Comparison of ENCODE assay signal across 9 mouse cellular contexts in genomic region chr12:117533176-117534086, GRCm38 (mm10). TPM values are rescaled to one million over a fixed set of nuclear protein-coding genes. Genes with fewer than 3 reads are reported as not detected.
DNase-seq lines count a peak whose midpoint lies in the region; ATAC-seq and TF ChIP-seq lines count a peak whose summit lies in the region.
"Had no signal": no experiment of that assay in that cellular context is flagged by ENCODE, and none has a peak within 500 bp of the region (broad histone marks: within the 10 kb centered on the region; RNA-seq: fewer than 3 reads in every experiment).

No protein-coding gene starts in this region.

- peak; percentile 49 for ATAC-seq in forebrain, postnatal 0 days
- peak; percentile 52 for ATAC-seq in inflammation-experienced regulatory T-cells, adult 6 months
- peak; percentile 89 for ATAC-seq in midbrain, embryonic 16.5 days

- peak overlapping the region; percentile 84 for H3K4me2 ChIP-seq in forebrain, postnatal 0 days (ENCODE audit: low read depth)
- H3K4me2 ChIP-seq in midbrain, embryonic 16.5 days (ENCODE audit: low read length): peak overlapping the region; percentile 89

- no peaks in the 10 kb centered on the region for H3K9me3 ChIP-seq in forebrain, postnatal 0 days (ENCODE audit: low read length)
- H3K9me3 ChIP-seq in midbrain, embryonic 16.5 days (replicated peaks; ENCODE audit: control insufficient read depth, low read length, poor library complexity, severe bottlenecking): no peaks in the 10 kb centered on the region

- no peak for TF ChIP-seq POLR2A in thymus, adult 2 months (IDR thresholded peaks at IDR 0.05; ENCODE audit: control insufficient read depth, extremely low read depth, insufficient read depth, low read length, poor library complexity)

- H3K27ac ChIP-seq in gastrocnemius, adult 2 months: peak overlapping the region; percentile 54
- peak overlapping the region; percentile 71 for H3K27ac ChIP-seq in forebrain, postnatal 0 days (ENCODE audit: low read depth, low read length)
- H3K27ac ChIP-seq in midbrain, embryonic 16.5 days (ENCODE audit: low read length): peak overlapping the region; percentile 50
- no peak overlapping the region for H3K27ac ChIP-seq in thymus, adult 2 months (ENCODE audit: control insufficient read depth, insufficient read depth, low read length)

- peak overlapping the region; percentile 64 for H3K9ac ChIP-seq in forebrain, postnatal 0 days
- H3K9ac ChIP-seq in midbrain, embryonic 16.5 days (ENCODE audit: low read depth, low read length): peak overlapping the region; percentile 79

- intact Hi-C loops in gastrocnemius, adult 2 months (cut with DNase I): no loop called here

- 8% methylated on average over 62 of the region's 64 CpGs for WGBS in forebrain, postnatal 0 days
- 4% methylated on average over 37 of the region's 64 CpGs for WGBS in midbrain, embryonic 16.5 days
- 13% methylated on average over 63 of the region's 64 CpGs for WGBS in thymus, adult 2 months

- no peaks in the 10 kb centered on the region for H3K36me3 ChIP-seq in forebrain, postnatal 0 days (ENCODE audit: insufficient read depth)
- no peaks in the 10 kb centered on the region for H3K36me3 ChIP-seq in midbrain, embryonic 16.5 days (ENCODE audit: control insufficient read depth, insufficient read depth, low read length)
- H3K36me3 ChIP-seq in thymus, adult 2 months (ENCODE audit: control insufficient read depth, insufficient read depth, low read length): no peaks in the 10 kb centered on the region

- peak; percentile 21; the same call in 1 of the 2 replicates for TF ChIP-seq CTCF in gastrocnemius, adult 2 months (IDR thresholded peaks at IDR 0.05)
- 0 out of 2 replicates have a peak, but pooled peaks have one; percentile 18 for TF ChIP-seq CTCF in forebrain, postnatal 0 days (IDR thresholded peaks at IDR 0.05; ENCODE audit: low read depth)
- TF ChIP-seq CTCF in thymus, adult 2 months (IDR thresholded peaks at IDR 0.05; ENCODE audit: borderline replicate concordance, control insufficient read depth, extremely low read depth, insufficient read depth, low read length, poor library complexity): no peak

- H3K4me3 ChIP-seq in gastrocnemius, adult 2 months: peak overlapping the region; percentile 74
- H3K4me3 ChIP-seq in forebrain, postnatal 0 days (ENCODE audit: low read depth, low read length): peak overlapping the region; percentile 65
- H3K4me3 ChIP-seq in midbrain, embryonic 16.5 days (ENCODE audit: low read depth, low read length): peak overlapping the region; percentile 47
- peak overlapping the region; percentile 73 for H3K4me3 ChIP-seq in thymus, adult 2 months (ENCODE audit: control insufficient read depth, insufficient read depth, low read length)

- H3K4me1 ChIP-seq in forebrain, postnatal 0 days (ENCODE audit: insufficient read depth): 0 out of 2 replicates have a peak, but pooled peaks cover 6% of the 10 kb centered on the region
- H3K4me1 ChIP-seq in midbrain, embryonic 16.5 days (ENCODE audit: control insufficient read depth, insufficient read depth, low read length): 0 out of 2 replicates have a peak, but pooled peaks cover 6% of the 10 kb centered on the region
- H3K4me1 ChIP-seq in thymus, adult 2 months (replicated peaks; ENCODE audit: control insufficient read depth, insufficient read depth, low read length): peaks cover 8% of the 10 kb centered on the region

- peaks cover 6% of the 10 kb centered on the region for H3K27me3 ChIP-seq in forebrain, postnatal 0 days (ENCODE audit: insufficient read depth, low read length)
- peaks cover 14% of the 10 kb centered on the region for H3K27me3 ChIP-seq in midbrain, embryonic 16.5 days (ENCODE audit: control insufficient read depth, insufficient read depth, low read depth, low read length)
- no peaks in the 10 kb centered on the region for H3K27me3 ChIP-seq in thymus, adult 2 months (ENCODE audit: control insufficient read depth, insufficient read depth, low read length)

- DNase-seq in gastrocnemius, adult 2 months: peak; percentile 41
- DNase-seq in gastrocnemius, adult 18-20 months (ENCODE audit: low spot score): no peak
- peak; percentile 70 for DNase-seq in brain, adult 2 months (ENCODE audit: low read depth, low spot score)
- peak; percentile 51 for DNase-seq in forebrain, postnatal 0 days
- peak; percentile 62 for DNase-seq in liver
- DNase-seq in thymus, adult 2 months: peak; percentile 53

RNA-seq across cellular contexts. Expression of gene Rapgef5, which starts 17.2 kb away (rescaled TPM):
- 1 to 10 TPM; 4.1 to 5.4 TPM for total RNA-seq in gastrocnemius, adult 2 months (2021)
- total RNA-seq in gastrocnemius, adult 18-20 months (2021): 1 to 10 TPM; 3.7 to 4.6 TPM
- 60.9 and 82.5 TPM in 2 replicates for total RNA-seq in forebrain, postnatal 0 days (2014; rRNA removed)
- polyA plus RNA-seq in forebrain, postnatal 0 days (2015; fragmentation: Nextera tagmentation; extraction: Ambion mirVana): 24.5 and 30.5 TPM in 2 replicates
- 1 to 10 TPM in 2 of 3 experiments, under 1 TPM in 1; 0.59 to 1.5 (median 1.3) TPM for polyA plus RNA-seq in inflammation-experienced regulatory T-cells, adult 6 months (2017; shearing (Covaris generic))
- 37.2 and 41.3 TPM in 2 replicates for polyA plus RNA-seq in midbrain, embryonic 16.5 days (2015; fragmentation: Nextera tagmentation; extraction: Ambion mirVana)
- polyA plus RNA-seq in thymus, adult 2 months (2012; rRNA removed): 5.2 and 5.6 TPM in 2 replicates
- total RNA-seq: MEL had no signal
